Mouse (Mus musculus) sigmoid colon, adult 10 weeks (tissue): Measurements from ENCODE around the gene Gm4922. TPM values are rescaled to one million over a fixed set of nuclear protein-coding genes. Genes with fewer than 3 reads are reported as not detected.

Experiments used
- polyA plus RNA-seq: library from polyadenylated mRNA; stranded (reverse); fragments of 350-450 nt; fragmentation: Illumina TruSeq; extraction: RNeasy Lipid Tissue Mini Kit (QIAGEN cat#74804); gene quantifications from one replicate; pipeline ENCODE4 v1.2.3, GENCODE M21; 2014; ENCODE audit warnings: low read depth, low replicate concordance

Gm4922 gene
- not detected for polyA plus RNA-seq

DNA sequence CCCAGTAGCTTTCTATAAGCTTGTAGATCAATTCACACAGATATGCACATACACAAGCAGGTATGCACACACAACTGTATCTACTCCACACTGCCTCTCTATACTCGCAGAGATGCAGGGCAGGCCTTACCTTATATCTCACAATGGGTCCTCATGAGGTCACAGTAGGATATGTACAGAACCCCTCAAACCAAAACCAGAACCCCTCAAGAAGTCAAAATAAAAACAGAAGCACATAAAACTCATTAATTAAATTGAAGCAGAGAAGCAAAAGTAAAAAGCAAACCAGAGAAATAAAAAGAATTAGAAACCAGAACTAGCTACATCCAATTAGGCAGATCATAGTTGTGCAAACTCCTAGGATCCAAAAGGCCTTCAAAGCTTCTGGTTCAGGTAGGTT is at the start of gene Gm4922:
TSS of gene Gm4922 (minus strand) at position 101 of the 400 bp plus-strand sequence.

DNA sequence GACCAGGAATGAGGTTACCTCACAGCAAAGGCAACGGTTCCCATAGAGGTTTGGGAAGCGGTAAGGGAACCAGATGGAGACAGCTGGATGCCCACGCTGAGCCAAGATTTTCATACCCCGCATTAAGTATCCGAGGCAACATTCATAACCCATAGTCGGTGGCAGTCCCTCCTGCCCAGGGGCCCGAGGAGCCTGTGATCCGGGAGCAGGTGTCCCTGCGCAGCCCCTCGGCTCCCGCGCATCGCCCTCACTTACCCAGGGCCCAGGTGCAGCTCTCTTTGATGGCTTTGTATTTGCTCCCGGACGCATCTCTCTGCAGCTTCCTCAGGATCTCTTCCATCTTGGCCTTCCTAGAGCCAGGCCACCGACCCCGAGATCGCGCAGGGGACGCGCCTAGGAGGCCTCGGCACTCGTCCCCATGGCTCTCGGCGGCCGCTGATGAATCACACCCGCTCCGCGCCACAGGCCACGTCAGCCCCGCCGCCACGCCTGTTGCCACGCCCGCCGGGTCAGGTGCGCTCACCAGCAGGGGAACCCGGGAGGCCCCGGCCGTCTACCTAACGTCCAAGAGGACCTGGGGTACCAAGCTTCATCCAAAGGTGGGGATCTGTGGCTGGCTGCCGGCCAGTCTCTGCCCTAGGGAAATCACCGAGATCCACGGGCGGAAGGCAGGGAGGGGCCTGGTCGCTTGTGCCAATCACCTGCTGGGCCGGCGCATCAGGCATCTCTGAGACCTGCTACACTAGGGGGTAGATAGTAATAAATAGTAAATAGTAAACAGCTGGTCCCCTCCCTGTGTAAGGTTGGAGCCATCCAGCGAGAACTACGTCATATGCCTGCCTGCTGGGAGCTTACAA is 43.1 kb downstream of the Gm4922 start, which contains the start of gene Arfgef3:
TSS of gene Arfgef3 (minus strand) at position 664 of the 857 bp plus-strand sequence.

Other genes starting within 250 kb of the Gm4922 start
- gene Hebp2, start 240.7 kb downstream of the Gm4922 start, polyA plus RNA-seq = 10.3 TPM
- gene Arfgef3, start 42.8 kb downstream of the Gm4922 start, polyA plus RNA-seq = 49.5 TPM
- gene Perp, start 58.2 kb upstream of the Gm4922 start, polyA plus RNA-seq = 531 TPM
- gene Tnfaip3, start 228.9 kb upstream of the Gm4922 start, polyA plus RNA-seq = 24.1 TPM